Mouse (Mus musculus) midbrain, embryonic 10.5 days (tissue): ENCODE results near the gene Rnft2. TPM values are rescaled to one million over a fixed set of nuclear protein-coding genes. Genes with fewer than 3 reads are reported as not detected.

Source experiments
- DNase-seq: peaks from one replicate; pipeline ENCODE4 v3.0.0-alpha.2; 2017; ENCODE audit warnings: low spot score
- H3K27ac ChIP-seq: fragments of 300-500 bp; sonication (generic); replicated peaks from 2 replicates; pipeline ENCODE4 v1.5.1; 2016; ENCODE audit warnings: mild to moderate bottlenecking
- H3K27me3 ChIP-seq: fragments of 300-500 bp; sonication (generic); 2 replicates; pipeline ENCODE4 v1.6.1; 2016; ENCODE audit warnings: low read depth, mild to moderate bottlenecking; ENCODE audit not compliant: poor library complexity, severe bottlenecking
- H3K36me3 ChIP-seq: fragments of 300-500 bp; sonication (generic); 2 replicates; pipeline ENCODE4 v1.6.1; 2016; ENCODE audit warnings: mild to moderate bottlenecking, moderate library complexity
- H3K4me1 ChIP-seq: fragments of 300-500 bp; sonication (generic); 2 replicates; pipeline ENCODE4 v1.6.1; 2016
- H3K4me3 ChIP-seq: fragments of 300-500 bp; sonication (generic); 2 replicates; pipeline ENCODE4 v1.5.1; 2016; ENCODE audit warnings: mild to moderate bottlenecking, moderate library complexity
- H3K9me3 ChIP-seq: fragments of 300-500 bp; sonication (generic); replicated peaks from 2 replicates; pipeline ENCODE4 v1.6.1; 2016; ENCODE audit warnings: mild to moderate bottlenecking
- WGBS: fragments of 180-500 bp; shearing (Covaris S2); methylation state at CpG from one replicate; pipeline ENCODE4 v1.1.7; 2016; 5-methylcytosine and 5-hydroxymethylcytosine counted together
- polyA plus RNA-seq: library from polyadenylated mRNA; unstranded; fragments of >200 nt; fragmentation: Nextera tagmentation; extraction: Ambion mirVana; gene quantifications from 2 replicates; pipeline ENCODE4 v1.2.1, GENCODE M21; 2016

Gene Rnft2
- 5.0 and 7.2 TPM in 2 replicates for polyA plus RNA-seq

DNA sequence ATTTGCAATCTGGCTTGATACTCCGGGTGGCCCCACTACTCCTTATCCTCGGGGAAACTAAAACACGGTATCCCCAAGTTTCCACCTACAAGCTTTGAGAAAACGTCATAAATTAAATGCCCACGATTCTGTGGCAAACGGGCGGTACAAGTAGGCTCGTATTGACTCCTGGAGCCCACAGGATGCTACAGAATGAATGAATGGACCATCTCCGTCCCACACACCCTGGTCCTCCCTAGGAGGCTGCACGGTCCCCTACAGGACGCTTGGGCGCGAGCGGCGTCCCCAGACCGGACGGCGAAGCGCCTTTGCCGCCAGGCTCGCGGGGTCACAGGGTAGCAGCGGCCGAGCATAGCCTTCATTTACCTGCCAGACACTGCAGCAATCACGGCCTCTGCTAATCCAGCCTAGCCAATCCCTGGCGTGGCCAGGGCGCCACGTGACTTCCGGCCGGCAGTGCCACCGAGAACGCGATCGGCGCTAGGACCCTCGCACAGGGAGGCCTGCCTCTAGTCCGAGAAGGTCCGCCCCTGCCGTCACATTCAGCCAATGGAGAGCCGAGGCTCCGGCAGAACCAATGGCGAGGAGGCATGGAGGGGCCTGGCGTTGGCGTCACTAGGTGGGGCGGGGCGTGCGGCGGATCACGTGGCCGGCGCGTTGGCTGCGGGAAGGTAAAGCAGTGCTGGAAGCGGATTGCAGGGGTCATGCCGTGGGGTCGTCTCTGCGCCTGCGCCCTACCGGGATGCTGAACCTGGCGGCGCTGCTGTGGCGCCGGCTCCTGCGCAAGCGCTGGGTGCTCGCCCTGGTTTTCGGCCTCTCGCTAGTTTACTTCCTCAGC is at the start of gene Rnft2, which contains the start of gene 2410131K14Rik:
Gene Rnft2, minus strand, starts transcription at position 511 of the 838 bp plus-strand sequence.
Gene 2410131K14Rik, plus strand, starts transcription at position 622 of the 838 bp plus-strand sequence.
- H3K9me3 ChIP-seq = no peaks in the 10 kb centered on the region
- H3K4me3 ChIP-seq = peak within 1 kb of the TSS; percentile 81
- H3K4me1 ChIP-seq = peaks cover 30% of the 10 kb centered on the region
- H3K36me3 ChIP-seq = peaks cover 50% of the 10 kb centered on the region
- peak within 1 kb of the TSS; percentile 89 for H3K27ac ChIP-seq
- peak; percentile 100 for DNase-seq
- WGBS = under 1% methylated on average over 66 of the region's 68 CpGs
- no peaks in the 10 kb centered on the region for H3K27me3 ChIP-seq

DNA sequence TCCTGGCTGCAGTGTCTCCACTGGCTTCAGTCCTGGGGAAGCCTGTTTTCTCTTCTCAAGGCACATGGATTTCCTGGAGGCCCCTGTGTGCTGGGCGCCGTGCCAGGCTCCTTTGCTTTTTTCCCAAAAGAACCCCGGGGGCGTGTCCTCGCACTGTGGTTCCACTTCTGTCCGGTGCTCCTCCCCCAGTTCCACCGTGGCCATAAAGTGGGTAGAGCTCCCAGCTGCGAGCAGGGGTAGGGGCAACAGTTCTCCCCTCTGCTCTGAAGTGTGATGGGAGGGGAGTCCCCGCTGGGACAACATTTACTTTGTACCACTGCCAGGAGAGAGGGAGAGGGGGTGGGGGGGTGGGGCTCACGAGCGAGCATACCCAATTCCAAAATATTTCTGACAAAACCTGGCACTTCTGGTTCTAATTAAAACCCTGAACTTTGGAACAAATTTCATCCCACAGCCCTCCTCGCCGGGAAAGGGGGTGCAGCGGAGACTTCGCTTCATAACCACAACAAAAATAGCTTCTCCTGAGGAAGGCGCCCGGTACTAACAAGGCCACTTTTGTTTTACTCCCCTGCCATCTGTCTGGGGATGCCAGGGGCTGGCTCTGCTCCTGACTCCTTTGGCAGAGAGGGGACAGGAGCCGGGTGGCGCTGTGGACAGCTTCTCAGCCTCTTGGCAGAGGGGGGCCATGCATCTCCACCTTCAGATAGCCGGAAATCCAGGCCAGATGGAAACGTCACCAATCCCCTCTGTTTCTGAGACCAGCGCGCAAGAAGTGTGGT is 49.4 kb upstream of the Rnft2 start:
- H3K4me1 ChIP-seq = peaks cover 29% of the 10 kb centered on the region
- peaks cover 10% of the 10 kb centered on the region for H3K27me3 ChIP-seq
- 52% methylated on average over 23 of the region's 23 CpGs for WGBS
- H3K9me3 ChIP-seq = no peaks in the 10 kb centered on the region
- no peaks in the 10 kb centered on the region for H3K36me3 ChIP-seq
- no peak for DNase-seq
- H3K27ac ChIP-seq = 0 out of 2 replicates have a peak overlapping the region, but pooled peaks have one; percentile 33
- no peak overlapping the region for H3K4me3 ChIP-seq

DNA sequence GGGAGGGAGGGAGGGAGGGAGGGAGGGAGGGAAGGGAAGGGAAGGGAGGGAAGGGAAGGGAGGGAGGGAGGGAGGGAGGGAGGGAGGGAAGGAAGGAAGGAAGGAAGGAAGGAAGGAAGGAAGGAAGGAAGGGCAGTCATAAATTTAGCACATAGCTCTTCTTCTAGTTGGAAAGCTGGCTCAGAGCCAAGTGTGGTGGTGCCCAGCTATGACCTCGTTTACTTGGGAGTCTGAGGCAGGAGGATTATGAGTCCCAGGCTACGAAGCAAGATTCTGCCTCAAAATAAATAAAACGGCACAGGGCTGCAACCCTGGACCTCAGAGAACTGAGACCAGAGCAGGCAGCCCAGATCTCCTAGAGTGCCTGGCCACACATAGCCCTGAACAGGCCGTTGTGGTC is 47.6 kb upstream of the Rnft2 start:
- WGBS = 76% methylated on average over 4 of the region's 4 CpGs
- peaks cover under 1% of the 10 kb centered on the region; the same call in 1 of the 2 replicates for H3K27me3 ChIP-seq

DNA sequence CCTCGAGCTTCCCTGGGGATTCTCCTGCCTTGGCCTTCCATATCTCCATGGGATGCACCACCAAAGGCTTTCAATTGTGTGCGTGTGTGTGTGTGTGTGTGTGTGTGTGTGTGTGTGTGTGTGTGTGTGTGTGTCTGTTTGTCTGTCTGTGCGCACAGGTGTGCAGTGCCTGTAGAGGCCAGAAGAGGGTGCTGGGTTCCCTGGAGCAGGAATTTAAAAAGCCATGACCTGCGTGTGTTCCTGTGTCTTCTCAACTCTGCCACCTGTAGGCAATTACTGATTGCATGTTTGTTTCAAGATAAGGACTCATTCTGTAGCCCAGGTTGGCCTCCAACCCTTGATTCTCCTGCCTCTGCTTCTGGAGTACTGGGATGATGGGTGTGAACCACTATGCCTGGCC is 46.5 kb upstream of the Rnft2 start:
- no peak overlapping the region for H3K27ac ChIP-seq
- H3K4me3 ChIP-seq = no peak overlapping the region
- peaks cover 10% of the 10 kb centered on the region for H3K4me1 ChIP-seq
- no peak for DNase-seq
- H3K27me3 ChIP-seq = no peaks in the 10 kb centered on the region; the same call in 1 of the 2 replicates
- 92% methylated on average over 4 of the region's 4 CpGs for WGBS
- H3K9me3 ChIP-seq = no peaks in the 10 kb centered on the region
- no peaks in the 10 kb centered on the region for H3K36me3 ChIP-seq

More for the DNA sequence above, 47.6 kb upstream of the Rnft2 start:
- no peak overlapping the region for H3K4me3 ChIP-seq
- H3K27ac ChIP-seq = no peak overlapping the region
- no peak for DNase-seq
- H3K36me3 ChIP-seq = no peaks in the 10 kb centered on the region
- no peaks in the 10 kb centered on the region for H3K9me3 ChIP-seq
- peaks cover 19% of the 10 kb centered on the region for H3K4me1 ChIP-seq

DNA sequence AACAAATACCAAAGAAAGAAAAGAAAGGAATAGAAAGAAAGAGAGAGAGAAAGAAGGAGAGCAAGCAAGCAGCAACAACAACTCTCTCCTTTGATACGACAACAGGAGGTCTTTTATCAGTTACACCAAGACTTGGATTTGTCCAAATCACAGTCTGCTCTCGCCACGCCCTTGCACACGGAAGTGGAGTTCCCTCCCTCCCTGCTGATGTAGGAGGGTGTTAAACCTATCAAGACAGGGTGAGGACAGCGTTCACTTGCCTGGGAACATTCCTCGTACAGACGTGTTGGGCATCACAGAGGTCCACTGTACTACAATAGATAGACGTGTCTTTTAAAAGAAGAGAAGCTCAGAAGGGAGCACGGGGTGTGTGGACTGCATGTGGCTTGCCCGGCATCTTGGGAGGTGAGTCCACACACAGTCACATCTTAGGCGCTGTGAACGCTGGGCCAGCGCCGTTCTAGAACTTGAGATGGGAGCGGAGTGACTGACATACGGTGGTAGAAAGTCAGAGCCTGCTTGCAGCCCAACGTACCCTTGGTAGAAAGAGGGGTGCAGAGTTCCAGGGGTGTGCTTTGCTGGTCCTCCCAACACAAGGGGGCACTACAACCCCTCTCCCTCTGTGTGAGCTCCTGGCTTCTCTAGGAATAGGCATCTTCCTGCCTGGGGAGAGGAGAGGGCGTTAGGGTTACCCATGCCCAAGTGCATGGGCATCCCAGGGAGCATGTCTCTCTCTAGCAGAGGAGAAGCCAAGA is 33.0 kb upstream of the Rnft2 start:
- H3K4me1 ChIP-seq = peaks cover 31% of the 10 kb centered on the region
- H3K27me3 ChIP-seq = peaks cover 18% of the 10 kb centered on the region; the same call in 1 of the 2 replicates
- H3K9me3 ChIP-seq = no peaks in the 10 kb centered on the region
- H3K27ac ChIP-seq = no peak overlapping the region
- DNase-seq = no peak
- no peak overlapping the region for H3K4me3 ChIP-seq
- no peaks in the 10 kb centered on the region for H3K36me3 ChIP-seq
- WGBS = 91% methylated on average over 18 of the region's 18 CpGs

DNA sequence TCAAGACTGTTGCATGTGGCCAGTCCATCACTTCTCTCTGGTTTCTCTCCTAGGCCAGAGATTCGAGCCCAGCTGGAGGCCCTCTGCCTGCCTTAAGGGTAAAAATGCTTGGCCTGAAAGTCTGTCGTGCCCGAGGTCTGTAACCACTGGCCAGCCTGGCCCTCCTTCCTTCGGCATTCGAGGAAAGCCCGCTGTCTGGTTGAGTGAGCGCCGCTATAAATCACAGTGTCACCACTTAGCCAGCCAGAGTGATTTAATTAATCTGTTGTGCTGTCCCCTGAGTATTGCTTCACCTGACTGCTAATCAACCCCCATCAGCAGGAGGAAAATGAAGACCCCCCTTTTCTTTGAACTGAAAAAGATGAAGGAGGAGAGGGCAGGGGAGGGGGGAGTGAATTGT is 31.8 kb upstream of the Rnft2 start:
- H3K27ac ChIP-seq = no peak overlapping the region
- H3K27me3 ChIP-seq = peaks cover 31% of the 10 kb centered on the region
- no peaks in the 10 kb centered on the region for H3K36me3 ChIP-seq
- H3K4me1 ChIP-seq = peaks cover 31% of the 10 kb centered on the region
- WGBS = 41% methylated on average over 8 of the region's 8 CpGs
- no peak for DNase-seq
- H3K9me3 ChIP-seq = no peaks in the 10 kb centered on the region
- no peak overlapping the region for H3K4me3 ChIP-seq

DNA sequence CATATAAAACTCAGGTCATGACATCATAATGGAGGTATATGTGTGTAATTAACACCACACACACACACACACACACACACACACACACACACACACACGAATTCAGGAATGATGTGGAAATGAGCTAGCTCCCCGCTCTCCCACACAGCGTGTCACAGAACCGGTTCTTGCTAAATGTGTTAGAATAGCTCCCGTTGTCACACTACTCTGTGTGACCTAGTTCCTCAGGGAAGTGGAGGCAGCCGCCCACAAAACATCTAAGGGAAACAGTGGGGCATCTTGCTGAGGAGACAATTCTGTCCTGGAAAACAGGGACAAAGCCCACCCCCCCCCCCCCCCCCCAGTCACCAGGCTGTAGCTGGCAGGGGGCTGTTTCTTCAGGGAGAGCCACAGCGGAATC is 31.4 kb upstream of the Rnft2 start:
- no peak for DNase-seq
- Histone ChIP-seq H3K27me3 (peaks cover 35% of the 10 kb centered on the region), H3K36me3 (no peaks in the 10 kb centered on the region), H3K27ac (no peak overlapping the region), H3K9me3 (no peaks in the 10 kb centered on the region), H3K4me3 (no peak overlapping the region), H3K4me1 (peaks cover 31% of the 10 kb centered on the region)
- 54% methylated on average over 7 of the region's 7 CpGs for WGBS

DNA sequence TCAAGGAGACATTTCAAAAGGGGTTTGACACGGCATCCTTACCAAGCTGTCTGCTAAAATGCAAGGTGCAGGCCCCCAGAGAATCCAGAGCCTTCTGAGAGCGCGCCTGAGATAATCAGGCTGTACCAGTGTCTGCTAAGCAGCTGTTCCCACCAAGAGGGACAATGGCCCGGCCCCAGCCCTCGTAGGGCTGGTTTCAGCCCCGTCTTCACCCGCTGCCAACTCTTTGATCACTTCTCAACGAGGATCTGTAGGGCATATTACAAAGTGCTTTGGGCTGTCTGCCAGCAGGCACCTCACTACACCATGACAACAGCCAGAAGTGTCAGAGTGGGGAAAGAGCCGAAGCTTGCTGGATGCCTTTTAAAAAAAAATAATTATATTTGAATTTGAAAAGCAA is 29.6 kb upstream of the Rnft2 start:
- H3K4me1 ChIP-seq = peaks cover 31% of the 10 kb centered on the region
- 42% methylated on average over 9 of the region's 9 CpGs for WGBS

DNA sequence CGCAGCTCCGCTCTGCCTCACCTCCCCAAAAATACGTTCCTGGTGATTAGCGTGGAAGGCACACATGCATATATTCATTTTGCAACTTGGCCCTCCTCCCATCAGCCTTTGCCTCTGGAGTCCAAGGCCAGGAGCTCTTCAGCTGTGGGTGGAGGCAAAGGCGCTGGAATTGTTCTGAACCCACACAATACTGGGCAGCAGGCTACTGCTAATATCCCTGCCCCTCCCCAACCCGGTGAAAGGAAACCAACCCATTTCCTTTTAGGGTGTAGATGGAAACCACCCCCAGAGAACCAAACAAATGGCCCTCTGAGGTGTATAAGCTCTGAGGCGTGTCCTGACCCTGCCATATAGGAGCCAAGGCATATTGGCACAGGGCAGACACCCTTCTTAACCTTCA is 28.5 kb upstream of the Rnft2 start:
- Histone ChIP-seq H3K4me3 (no peak overlapping the region), H3K9me3 (no peaks in the 10 kb centered on the region), H3K27ac (no peak overlapping the region), H3K27me3 (peaks cover 55% of the 10 kb centered on the region), H3K36me3 (no peaks in the 10 kb centered on the region), H3K4me1 (peaks cover 42% of the 10 kb centered on the region)
- WGBS = 78% methylated on average over 7 of the region's 7 CpGs
- no peak for DNase-seq

More for the DNA sequence above, 29.6 kb upstream of the Rnft2 start:
- Histone ChIP-seq H3K9me3 (no peaks in the 10 kb centered on the region), H3K36me3 (no peaks in the 10 kb centered on the region), H3K27me3 (peaks cover 52% of the 10 kb centered on the region), H3K4me3 (no peak overlapping the region), H3K27ac (peak overlapping the region; percentile 53)
- no peak for DNase-seq

DNA sequence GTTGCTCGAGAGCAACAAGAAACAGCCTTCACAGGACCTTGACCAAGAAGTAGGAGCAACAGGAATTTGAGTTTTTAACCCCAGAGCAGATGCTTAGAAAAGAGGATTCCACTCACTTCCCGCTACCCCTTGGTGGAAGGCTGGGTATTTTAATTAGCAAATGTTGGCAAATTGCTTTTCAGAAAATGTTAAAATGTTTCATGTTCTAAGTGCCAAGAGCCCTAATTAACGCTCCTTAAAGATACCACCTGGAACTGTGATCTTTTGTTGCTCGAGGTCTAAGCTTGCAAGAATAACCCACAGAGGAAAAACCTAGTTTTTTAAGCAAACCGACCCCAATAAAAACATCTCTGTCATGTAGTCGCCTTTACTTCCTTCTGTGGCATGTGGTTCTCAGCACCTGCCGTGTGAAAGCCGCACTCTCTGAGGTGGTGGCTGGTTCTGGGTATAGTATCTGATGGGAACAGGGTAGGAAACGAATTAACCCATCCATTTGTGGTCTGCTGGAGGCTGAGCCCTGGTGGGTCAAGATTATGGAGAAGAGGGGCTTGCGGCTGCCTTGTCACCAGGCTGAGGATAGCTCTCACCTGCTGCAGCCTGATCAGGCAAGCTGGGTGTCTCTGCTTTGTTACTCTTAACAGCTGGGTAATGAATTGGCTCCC is 26.7 kb upstream of the Rnft2 start:
- Histone ChIP-seq H3K27me3 (peaks cover 66% of the 10 kb centered on the region), H3K4me1 (peaks cover 39% of the 10 kb centered on the region), H3K9me3 (no peaks in the 10 kb centered on the region), H3K36me3 (no peaks in the 10 kb centered on the region), H3K27ac (no peak overlapping the region), H3K4me3 (no peak overlapping the region)
- 79% methylated on average over 10 of the region's 10 CpGs for WGBS
- no peak for DNase-seq

DNA sequence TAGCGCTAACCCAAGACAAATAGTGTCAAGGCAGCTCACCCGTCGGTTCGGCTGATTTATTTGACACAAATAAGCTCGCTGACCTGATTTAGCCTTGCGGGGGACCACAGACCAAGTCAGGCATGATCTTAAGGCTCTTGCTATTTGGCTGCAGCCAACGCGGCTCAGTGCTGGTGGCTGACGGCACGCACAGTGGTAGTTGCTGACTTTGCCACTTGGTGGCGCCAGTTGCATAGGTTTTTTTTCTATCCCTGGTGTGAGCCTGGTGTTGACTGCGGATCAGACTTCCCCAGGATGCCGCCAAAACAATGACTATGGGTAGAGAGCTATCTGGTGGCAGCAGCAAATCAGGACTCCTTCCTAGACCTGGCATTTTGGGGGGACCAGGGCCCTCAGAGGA is 24.1 kb upstream of the Rnft2 start:
- Histone ChIP-seq H3K4me1 (peaks cover 21% of the 10 kb centered on the region), H3K27me3 (peaks cover 55% of the 10 kb centered on the region), H3K36me3 (peaks cover 3% of the 10 kb centered on the region; the same call in 1 of the 2 replicates), H3K4me3 (peak overlapping the region; percentile 29), H3K27ac (no peak overlapping the region), H3K9me3 (no peaks in the 10 kb centered on the region)
- 2% methylated on average over 13 of the region's 13 CpGs for WGBS
- peak; percentile 91 for DNase-seq

DNA sequence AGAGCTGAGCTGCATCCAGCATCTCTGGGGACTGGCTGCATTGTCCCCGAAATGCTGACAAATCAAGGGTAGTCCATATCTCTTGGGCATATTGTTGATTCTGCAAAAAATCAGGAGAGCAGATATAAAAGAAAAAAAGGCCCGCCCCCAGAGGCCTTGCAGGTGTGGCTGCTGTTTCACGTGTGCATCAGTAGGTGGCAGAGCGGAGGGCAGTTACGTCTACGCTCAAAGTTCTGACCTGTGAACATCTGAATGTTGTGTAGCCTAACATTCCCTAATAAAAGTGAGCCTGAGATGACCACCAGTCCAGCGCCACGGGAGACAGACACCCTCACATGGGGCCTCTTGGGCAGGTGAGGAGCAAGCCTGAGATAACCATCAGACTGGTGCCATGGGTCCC is 21.4 kb upstream of the Rnft2 start:
- WGBS = 42% methylated on average over 8 of the region's 8 CpGs
- Histone ChIP-seq H3K9me3 (no peaks in the 10 kb centered on the region), H3K27me3 (peaks cover 32% of the 10 kb centered on the region), H3K27ac (no peak overlapping the region), H3K36me3 (peaks cover 24% of the 10 kb centered on the region), H3K4me1 (peaks cover 11% of the 10 kb centered on the region), H3K4me3 (no peak overlapping the region)
- no peak for DNase-seq
